Mouse (Mus musculus) B cell, adult 2 months (primary cell): ENCODE measurements around the gene Gm21190.
"Not testable (repeated sequence)": the region's sequence is repeated elsewhere in the genome, so short reads cannot be mapped to it uniquely, and the experiment has no call there.

Source experiments
- DNase-seq, 2 experiments: peaks; one replicate each; pipeline ENCODE4 v3.0.0; 2022

Gene Gm21190

GRCm38 (mm10) chr5:15529122-15529521, at the start of gene Gm21190:
Gene Gm21190, minus strand, starts transcription at chr5:15529222.
- not testable (repeated sequence) for DNase-seq

DNA sequence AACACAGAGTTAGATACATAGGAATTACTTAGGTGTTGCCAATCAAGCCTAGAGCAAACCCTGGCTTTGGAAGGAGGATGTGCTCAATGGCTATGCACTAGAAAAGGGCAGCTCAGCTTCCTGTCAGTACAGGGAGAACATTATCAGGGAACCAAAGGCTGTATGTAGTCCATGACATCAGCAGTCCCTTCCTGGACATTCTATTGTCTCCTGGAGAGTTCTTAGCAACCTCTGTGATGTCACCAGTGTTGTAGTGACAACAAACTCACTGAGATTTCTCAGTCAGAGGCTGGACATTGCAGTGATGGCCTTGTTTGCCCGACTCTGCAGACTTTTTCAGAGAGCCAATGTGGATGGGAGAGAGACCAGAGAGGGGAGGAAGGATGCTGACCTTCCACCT, 48.0 kb upstream of the Gm21190 start, which contains the start of gene Gm21083:
Gene Gm21083 (plus strand): TSS at position 301 of the 400 bp plus-strand sequence.
- DNase-seq: not testable (repeated sequence)

- not testable (repeated sequence) for DNase-seq
These were observed 44.7 kb upstream of the Gm21190 start for GRCm38 (mm10) chr5:15573735-15574134.

- DNase-seq: not testable (repeated sequence)
These were observed 32.6 kb upstream of the Gm21190 start for GRCm38 (mm10) chr5:15561425-15562264.

- DNase-seq: not testable (repeated sequence)
These were observed 29.6 kb upstream of the Gm21190 start for GRCm38 (mm10) chr5:15558654-15559053.

GRCm38 (mm10) chr5:15549606-15550005, 20.6 kb upstream of the Gm21190 start:
- not testable (repeated sequence) for DNase-seq

DNA sequence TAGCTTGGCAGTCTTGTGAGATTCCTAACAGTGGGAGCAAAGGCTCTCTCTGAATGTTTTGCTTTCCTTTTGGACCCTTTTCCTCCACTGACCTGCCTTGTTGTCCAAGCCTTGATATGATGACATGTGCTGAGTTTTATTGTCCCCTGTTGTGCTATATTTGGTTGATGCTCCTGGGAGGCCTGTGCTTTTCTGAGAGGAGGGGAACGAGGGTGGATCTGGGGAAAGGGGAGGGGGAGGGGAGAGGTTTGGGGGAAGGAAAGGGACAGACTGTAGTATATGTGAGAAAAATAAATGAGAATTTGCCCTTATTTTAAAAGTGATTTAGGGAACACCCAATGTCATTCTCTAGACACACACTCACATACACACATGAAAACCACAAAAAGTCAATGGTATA, 20.1 kb upstream of the Gm21190 start:
- DNase-seq: not testable (repeated sequence)

DNA sequence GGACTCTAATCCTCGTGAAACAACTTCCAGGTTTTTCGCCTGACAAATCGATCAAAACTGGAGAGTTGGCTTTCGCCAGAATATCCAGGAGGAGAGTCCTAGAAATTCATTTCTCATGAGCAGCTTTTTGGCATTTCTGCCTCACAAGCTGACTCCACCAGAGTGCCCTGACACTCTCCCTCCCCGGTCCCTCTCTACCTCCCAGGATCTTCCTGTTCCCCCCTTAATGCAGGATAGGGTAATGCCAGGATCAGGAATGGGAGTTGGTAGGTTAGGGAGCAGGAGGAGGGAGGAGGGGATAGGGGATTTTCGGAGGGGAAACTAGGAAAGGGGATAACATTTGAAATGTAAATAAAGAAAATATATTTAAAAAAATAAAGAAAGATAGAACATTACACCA, 19.6 kb upstream of the Gm21190 start:
- DNase-seq: not testable (repeated sequence)

DNA sequence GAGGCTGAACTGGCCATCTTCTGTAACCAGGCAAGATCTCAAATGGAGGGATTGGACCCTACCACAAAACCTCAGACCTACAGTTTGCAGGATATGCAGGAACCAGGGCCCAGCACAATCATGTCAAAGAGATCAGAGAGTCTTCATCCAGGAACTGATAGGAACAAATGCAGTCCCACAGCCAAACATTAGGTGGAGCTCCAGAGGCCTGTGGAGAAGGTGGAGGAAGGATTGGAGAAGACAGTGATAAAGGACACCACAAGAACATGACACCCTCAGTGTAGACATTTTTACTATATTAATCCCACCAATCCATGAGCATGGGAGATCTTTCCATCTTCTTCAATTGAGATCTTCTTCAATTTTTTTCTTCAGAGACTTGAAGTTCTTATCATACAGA, 6.6 kb downstream of the Gm21190 start:
- not testable (repeated sequence) for DNase-seq

DNA sequence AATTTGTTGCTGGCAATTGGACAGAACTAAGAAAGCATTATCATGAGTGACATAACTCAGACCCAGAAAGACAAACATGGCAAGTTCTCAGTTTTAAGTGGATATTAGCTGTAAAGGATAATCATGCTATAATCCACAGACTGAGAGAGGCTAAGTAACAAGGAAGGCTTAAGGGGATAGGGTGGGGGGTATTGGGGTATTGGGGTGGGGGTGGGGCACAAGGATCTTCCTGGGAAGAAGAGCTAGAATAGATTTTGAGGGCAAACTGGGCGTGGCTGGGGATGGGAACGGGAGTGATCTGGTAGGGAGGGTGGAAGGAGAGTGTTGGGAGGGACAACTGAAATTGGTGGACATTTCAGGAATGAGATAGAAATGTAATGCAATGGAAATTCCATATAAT, 7.0 kb downstream of the Gm21190 start:
- DNase-seq: not testable (repeated sequence)

- not testable (repeated sequence) for DNase-seq
These were observed 8.6 kb downstream of the Gm21190 start for GRCm38 (mm10) chr5:15520418-15520817.

GRCm38 (mm10) chr5:15517150-15517549, 11.9 kb downstream of the Gm21190 start:
- not testable (repeated sequence) for DNase-seq

DNA sequence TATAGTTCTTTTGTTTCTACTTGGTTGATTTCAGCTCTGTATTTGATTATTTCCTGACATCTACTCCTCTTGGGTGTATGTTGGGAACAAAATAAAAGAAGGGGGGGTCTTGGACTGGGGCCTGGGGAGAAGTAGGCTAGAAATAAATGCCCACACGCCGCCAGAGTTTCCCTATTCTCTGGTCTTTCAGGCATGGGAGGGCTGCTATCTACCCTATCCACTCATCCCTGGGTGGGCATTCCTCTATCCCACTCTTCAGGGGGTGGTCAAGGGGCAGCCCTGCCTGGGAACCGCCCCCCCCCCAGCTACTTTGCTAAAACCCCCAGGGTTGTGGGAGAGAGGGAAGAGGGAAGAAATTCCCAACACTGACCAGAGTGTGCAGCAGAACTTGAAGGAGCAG, 16.8 kb downstream of the Gm21190 start:
- DNase-seq: not testable (repeated sequence)

- DNase-seq: not testable (repeated sequence)
These were observed 19.1 kb downstream of the Gm21190 start for GRCm38 (mm10) chr5:15509911-15510310.

DNA sequence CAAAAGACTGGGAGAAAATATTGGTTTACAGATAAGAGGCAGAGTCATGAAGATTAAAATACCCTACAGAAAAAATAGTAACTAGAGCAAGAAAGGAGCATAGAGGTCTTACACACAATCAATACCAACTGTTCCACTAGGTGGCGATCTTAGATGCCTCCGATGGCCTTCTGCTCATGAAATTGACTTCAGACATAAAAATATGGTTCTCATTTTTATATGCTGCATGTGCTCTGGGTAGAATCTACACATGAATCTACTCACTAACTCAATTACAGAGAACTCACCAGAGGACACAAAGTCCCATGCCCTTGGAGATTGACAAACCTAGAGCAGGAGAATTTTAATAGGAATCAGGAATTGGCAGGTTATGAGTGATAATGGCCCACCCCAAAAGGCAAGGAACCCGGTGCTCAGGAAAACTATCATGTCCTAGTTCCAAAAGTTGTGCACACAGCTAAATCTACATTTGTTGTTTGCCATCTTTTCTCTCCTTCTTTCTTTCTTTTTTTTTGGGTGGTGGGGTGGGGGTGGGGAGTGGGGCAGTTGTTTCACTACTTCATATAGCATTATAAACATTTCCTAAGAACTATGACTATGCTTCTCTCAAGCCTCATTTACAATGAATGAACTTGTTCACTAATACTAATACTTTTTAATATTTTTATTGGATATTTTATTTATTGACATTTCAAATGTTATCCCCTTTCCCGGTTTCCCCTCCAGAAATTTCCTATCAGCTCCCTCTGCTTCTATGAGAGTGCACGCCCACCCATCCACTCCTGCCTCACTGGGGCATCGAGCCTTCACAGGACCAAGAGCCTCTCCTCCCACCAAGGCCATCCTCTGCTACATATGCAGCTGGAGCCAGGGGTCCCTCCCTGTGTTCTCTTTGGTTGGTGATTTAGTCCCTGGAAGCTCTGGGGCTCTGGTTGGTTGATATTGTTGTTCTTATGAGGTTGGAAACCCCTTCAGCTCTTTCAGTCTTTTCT, 20.3 kb downstream of the Gm21190 start:
- not testable (repeated sequence) for DNase-seq

- DNase-seq: not testable (repeated sequence)
These were observed 21.1 kb downstream of the Gm21190 start for GRCm38 (mm10) chr5:15507757-15508459.

- DNase-seq: no peak
These were observed 21.8 kb downstream of the Gm21190 start for GRCm38 (mm10) chr5:15507309-15507619.

DNA sequence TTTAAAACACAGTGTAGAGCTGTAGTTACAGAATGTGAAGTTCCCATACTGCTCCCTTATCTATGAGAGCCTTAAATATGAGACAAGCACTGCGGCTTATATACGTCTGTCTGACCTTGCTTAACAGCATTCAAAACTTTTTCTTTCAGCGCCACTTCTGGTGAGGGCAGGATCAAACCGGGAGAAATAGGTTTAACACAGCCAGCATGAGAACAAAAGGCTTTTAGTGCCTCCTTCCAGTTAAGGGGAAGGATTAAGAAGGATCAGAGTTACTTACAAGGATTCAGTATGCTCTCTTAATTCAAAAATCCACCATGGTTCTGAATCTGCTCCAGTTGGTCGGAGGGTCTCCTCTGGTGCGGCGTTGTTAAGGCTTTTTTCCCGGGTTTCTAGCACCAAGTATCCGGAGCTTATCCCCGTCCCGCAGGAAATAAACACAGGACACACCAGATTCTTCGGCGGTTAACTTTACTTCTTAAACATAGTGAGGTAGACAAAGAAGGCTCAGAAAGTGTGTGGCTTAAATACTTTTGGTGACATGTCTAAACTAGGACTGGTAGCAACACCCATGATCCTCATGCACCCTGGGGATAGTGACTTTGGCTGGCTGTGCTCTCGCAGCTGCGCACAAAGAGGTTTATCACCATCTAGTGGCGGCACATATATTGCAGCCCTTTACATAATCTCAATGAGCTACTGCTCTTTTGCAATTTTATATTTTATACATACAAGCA, 22.3 kb downstream of the Gm21190 start:
- no peak for DNase-seq

DNA sequence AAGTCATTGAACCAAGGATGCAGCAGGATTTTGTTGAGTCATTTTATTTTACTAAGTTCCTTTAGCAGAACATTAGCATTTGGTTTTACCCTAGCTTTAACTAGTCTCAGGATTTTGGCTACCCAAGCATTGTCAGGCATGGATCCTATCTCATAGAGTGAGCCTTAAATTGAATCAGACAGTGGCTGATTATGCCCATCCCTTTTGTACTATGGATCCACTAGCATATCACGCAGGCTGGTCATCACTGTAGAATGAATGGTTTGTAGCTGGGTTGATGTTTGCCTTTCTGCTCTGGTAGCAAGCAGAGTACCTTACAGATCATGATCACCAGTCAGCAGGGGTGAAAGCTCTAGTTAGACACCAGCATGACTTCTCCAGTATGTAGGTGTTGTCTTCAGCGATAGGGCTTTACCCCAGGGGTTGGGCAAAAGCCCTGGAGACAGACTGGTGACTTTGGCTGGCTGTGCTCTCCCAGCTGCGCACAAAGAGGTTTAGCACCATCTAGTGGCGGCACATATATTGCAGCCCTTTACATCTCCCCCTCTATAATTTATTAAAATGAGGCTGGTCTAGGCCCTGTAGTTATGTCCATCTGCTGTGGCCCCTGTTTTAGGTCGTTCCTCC, 30.1 kb downstream of the Gm21190 start:
- DNase-seq: peak; percentile 12 to 19

DNA sequence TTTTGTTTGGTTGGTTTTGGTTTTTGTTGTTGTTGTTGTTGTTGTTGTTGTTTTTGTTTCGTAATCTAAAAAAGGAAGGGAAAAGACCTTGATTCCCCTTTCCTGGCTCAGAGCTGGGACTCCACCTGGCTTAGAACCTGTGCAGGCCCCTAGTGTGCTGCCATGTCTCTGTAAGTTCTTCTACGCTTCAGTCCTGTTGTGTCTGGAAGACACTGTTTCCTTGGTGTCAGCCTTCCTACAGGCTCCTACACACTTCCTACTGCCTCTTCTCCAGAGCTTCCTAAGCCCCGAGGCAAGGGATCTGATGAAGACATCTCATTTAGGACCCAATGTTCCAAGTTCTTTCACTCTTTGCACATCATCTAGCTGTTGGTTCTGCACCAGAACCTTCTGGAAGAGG, 30.7 kb downstream of the Gm21190 start:
- not testable (repeated sequence) for DNase-seq

GRCm38 (mm10) chr5:15490934-15491333, 38.1 kb downstream of the Gm21190 start:
- not testable (repeated sequence) for DNase-seq
